Mouse (Mus musculus) myocyte (in vitro differentiated cells): ENCODE measurements around the gene Efhd1.

Experiments
- CEBPB ChIP-seq: IDR thresholded peaks from 2 replicates; pipeline ENCODE4 v1.6.1; 2011; ENCODE audit warnings: mild to moderate bottlenecking, moderate library complexity; ENCODE audit not compliant: poor library complexity, insufficient read depth, severe bottlenecking
- E2F4 ChIP-seq: IDR thresholded peaks from one replicate; pipeline ENCODE4 v1.6.1; 2011; ENCODE audit warnings: mild to moderate bottlenecking, control low read depth, moderate library complexity; ENCODE audit not compliant: insufficient read depth
- MAX ChIP-seq: IDR thresholded peaks from one replicate; pipeline ENCODE4 v1.6.1; 2011; ENCODE audit warnings: low read depth, mild to moderate bottlenecking, control low read depth
- MYOD1 ChIP-seq, 3 experiments: IDR thresholded peaks; one replicate each; pipeline ENCODE4 v1.6.1; 2011; ENCODE audit warnings: control low read depth in 2 of 3, low read depth in 2 of 3, mild to moderate bottlenecking in 2 of 3, moderate library complexity in 1 of 3; ENCODE audit not compliant: insufficient read length in 2 of 3, control insufficient read depth in 1 of 3
- POLR2A ChIP-seq: IDR thresholded peaks from one replicate; pipeline ENCODE4 v1.6.1; 2011; ENCODE audit warnings: low read depth, mild to moderate bottlenecking, control low read depth, moderate library complexity; ENCODE audit not compliant: insufficient read length
- POLR2AphosphoS2 ChIP-seq: IDR thresholded peaks from one replicate; pipeline ENCODE4 v1.6.1; 2011; ENCODE audit warnings: low read depth, control low read depth; ENCODE audit not compliant: insufficient read length
- SRF ChIP-seq: IDR thresholded peaks from one replicate; pipeline ENCODE4 v1.6.1; 2011; ENCODE audit warnings: low read depth; ENCODE audit not compliant: control insufficient read depth, insufficient read length
- USF1 ChIP-seq: IDR thresholded peaks from one replicate; pipeline ENCODE4 v1.6.1; 2011; ENCODE audit warnings: low read depth, mild to moderate bottlenecking, control low read depth, moderate library complexity

DNA sequence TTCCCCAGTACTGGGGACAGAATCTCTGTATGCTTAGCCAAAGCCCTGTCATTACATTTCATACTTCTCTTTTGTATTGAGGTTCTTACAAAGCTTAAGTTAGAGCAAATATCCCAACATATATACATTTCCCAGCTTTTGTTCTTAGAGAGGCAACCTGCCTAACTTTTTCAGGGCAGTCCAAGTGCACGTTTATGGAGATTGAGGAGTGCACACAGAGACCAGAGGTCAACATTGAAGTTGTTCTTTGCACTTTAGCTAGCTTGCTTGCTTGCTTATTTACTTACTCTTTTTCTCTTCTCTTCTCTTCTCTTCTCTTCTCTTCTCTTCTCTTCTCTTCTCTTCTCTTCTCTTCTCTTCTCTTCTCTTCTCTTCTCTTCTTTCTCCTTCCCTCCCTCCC, 96.1 kb downstream of the Efhd1 start:
- TF ChIP-seq POLR2A (no peak), MYOD1 (IDR thresholded peaks at IDR 0.05; ENCODE audit: control insufficient read depth in 1 of 3, insufficient read length in 2 of 3, low read depth in 2 of 3) (no peak), MAX (no peak), CEBPB (no peak), POLR2AphosphoS2 (no peak), USF1 (no peak), E2F4 (no peak), SRF (no peak)
